Mouse (Mus musculus) heart, embryonic 16.5 days (tissue): ENCODE results near the gene Vps13d. TPM values are rescaled to one million over a fixed set of nuclear protein-coding genes. Genes with fewer than 3 reads are reported as not detected.

ENCODE experiments used
- ATAC-seq: fragments of 200-750 bp; cut with Nextera tagmentation; replicated peaks from 2 replicates; pipeline ENCODE4 v1.8.0; 2017; ENCODE audit warnings: moderate number of reproducible peaks; ENCODE audit not compliant: insufficient read depth, low FRiP score; ENCODE audit errors: extremely low read depth
- H3K27ac ChIP-seq: fragments of 300-500 bp; sonication (generic); 2 replicates; pipeline ENCODE4 v1.5.1; 2014; ENCODE audit warnings: mild to moderate bottlenecking, low read length, control low read depth, moderate library complexity
- H3K27me3 ChIP-seq: fragments of 300-500 bp; sonication (generic); 2 replicates; pipeline ENCODE4 v1.6.1; 2014; ENCODE audit warnings: low read length, mixed read lengths; ENCODE audit not compliant: control insufficient read depth, insufficient read depth
- H3K36me3 ChIP-seq: fragments of 300-500 bp; sonication (generic); 2 replicates; pipeline ENCODE4 v1.6.1; 2014; ENCODE audit not compliant: control insufficient read depth, insufficient read depth
- H3K4me1 ChIP-seq: fragments of 300-500 bp; sonication (generic); 2 replicates; pipeline ENCODE4 v1.6.1; 2014; ENCODE audit warnings: low read length, mixed read lengths; ENCODE audit not compliant: control insufficient read depth, insufficient read depth
- H3K4me2 ChIP-seq: fragments of 300-500 bp; sonication (generic); 2 replicates; pipeline ENCODE4 v1.6.1; 2014; ENCODE audit warnings: low read depth, mild to moderate bottlenecking, control low read depth, low read length
- H3K4me3 ChIP-seq: fragments of 300-500 bp; sonication (generic); 2 replicates; pipeline ENCODE4 v1.5.1; 2014; ENCODE audit warnings: mild to moderate bottlenecking, control low read depth, low read length
- H3K9ac ChIP-seq: fragments of 300-500 bp; sonication (generic); 2 replicates; pipeline ENCODE4 v1.6.1; 2014; ENCODE audit warnings: low read length, control low read depth
- H3K9me3 ChIP-seq: fragments of 300-500 bp; sonication (generic); replicated peaks from 2 replicates; pipeline ENCODE4 v1.6.1; 2016; ENCODE audit warnings: low read length; ENCODE audit not compliant: control insufficient read depth
- WGBS: fragments of 180-500 bp; shearing (Covaris S2); extraction: QIAGEN DNeasy Blood & Tissue Kit; methylation state at CpG from one replicate; pipeline ENCODE4 v1.1.7; 2014; 5-methylcytosine and 5-hydroxymethylcytosine counted together
- polyA plus RNA-seq: library from polyadenylated mRNA; unstranded; fragments of >200 nt; fragmentation: Nextera tagmentation; extraction: Ambion mirVana; gene quantifications from 2 replicates; pipeline ENCODE4 v1.2.1, GENCODE M21; 2015

Gene Vps13d
- polyA plus RNA-seq, 1 experiment from 2014 or later: 9.0 TPM

- peaks cover 26% of the 10 kb centered on the region for H3K36me3 ChIP-seq
- H3K27me3 ChIP-seq: no peaks in the 10 kb centered on the region
- H3K27ac ChIP-seq: no peak overlapping the region
- H3K4me1 ChIP-seq: peaks cover 28% of the 10 kb centered on the region
- H3K4me2 ChIP-seq: no peak overlapping the region
- WGBS: 95% methylated on average over 2 of the region's 2 CpGs
- no peak overlapping the region for H3K9ac ChIP-seq
- no peaks in the 10 kb centered on the region for H3K9me3 ChIP-seq
- H3K4me3 ChIP-seq: no peak overlapping the region
- no peak for ATAC-seq
These were observed 174.4 kb downstream of the Vps13d start for GRCm38 (mm10) chr4:145020383-145020782.

GRCm38 (mm10) chr4:145019121-145019714 lies 175.6 kb downstream of the Vps13d start:
- ATAC-seq: no peak; the same call in 1 of the 2 replicates
- Histone ChIP-seq H3K4me2 (no peak overlapping the region), H3K27me3 (no peaks in the 10 kb centered on the region), H3K36me3 (peaks cover 31% of the 10 kb centered on the region), H3K4me3 (no peak overlapping the region), H3K9me3 (no peaks in the 10 kb centered on the region), H3K9ac (no peak overlapping the region), H3K4me1 (peaks cover 20% of the 10 kb centered on the region), H3K27ac (no peak overlapping the region; the same call in 1 of the 2 replicates)
- 83% methylated on average over 3 of the region's 3 CpGs for WGBS

- no peaks in the 10 kb centered on the region for H3K9me3 ChIP-seq
- H3K9ac ChIP-seq: no peak overlapping the region
- H3K36me3 ChIP-seq: peaks cover 31% of the 10 kb centered on the region
- WGBS: 56% methylated on average over 2 of the region's 2 CpGs
- H3K4me2 ChIP-seq: no peak overlapping the region
- no peak overlapping the region for H3K4me3 ChIP-seq
- no peak; the same call in 1 of the 2 replicates for ATAC-seq
- H3K4me1 ChIP-seq: peaks cover 15% of the 10 kb centered on the region
- no peaks in the 10 kb centered on the region for H3K27me3 ChIP-seq
- peak overlapping the region; percentile 33; the same call in 1 of the 2 replicates for H3K27ac ChIP-seq
These were observed 177.1 kb downstream of the Vps13d start for GRCm38 (mm10) chr4:145017745-145018144.

- no peak overlapping the region for H3K9ac ChIP-seq
- WGBS: 73% methylated on average over 1 of the region's 1 CpGs
- no peak overlapping the region for H3K4me2 ChIP-seq
- H3K4me1 ChIP-seq: peaks cover 15% of the 10 kb centered on the region
- H3K36me3 ChIP-seq: peaks cover 31% of the 10 kb centered on the region
- H3K4me3 ChIP-seq: no peak overlapping the region
- no peaks in the 10 kb centered on the region for H3K9me3 ChIP-seq
- H3K27me3 ChIP-seq: no peaks in the 10 kb centered on the region
- ATAC-seq: no peak
- no peak overlapping the region for H3K27ac ChIP-seq
These were observed 178.1 kb downstream of the Vps13d start for GRCm38 (mm10) chr4:145016669-145017068.

- Histone ChIP-seq H3K4me1 (peaks cover 20% of the 10 kb centered on the region), H3K4me2 (no peak overlapping the region), H3K9ac (no peak overlapping the region), H3K27ac (no peak overlapping the region), H3K27me3 (no peaks in the 10 kb centered on the region), H3K36me3 (peaks cover 24% of the 10 kb centered on the region), H3K9me3 (no peaks in the 10 kb centered on the region), H3K4me3 (no peak overlapping the region)
- WGBS: 85% methylated on average over 4 of the region's 4 CpGs
- no peak for ATAC-seq
These were observed 180.2 kb downstream of the Vps13d start for GRCm38 (mm10) chr4:145014632-145014960.

- H3K4me1 ChIP-seq: peaks cover 24% of the 10 kb centered on the region
- H3K27me3 ChIP-seq: no peaks in the 10 kb centered on the region
- H3K9ac ChIP-seq: no peak overlapping the region
- H3K27ac ChIP-seq: peak overlapping the region; percentile 24; the same call in 1 of the 2 replicates
- H3K9me3 ChIP-seq: no peaks in the 10 kb centered on the region
- no peak overlapping the region for H3K4me3 ChIP-seq
- H3K4me2 ChIP-seq: no peak overlapping the region
- H3K36me3 ChIP-seq: peaks cover 21% of the 10 kb centered on the region
- ATAC-seq: no peak
- WGBS: 68% methylated on average over 7 of the region's 7 CpGs
These were observed 180.8 kb downstream of the Vps13d start for GRCm38 (mm10) chr4:145013760-145014631.

GRCm38 (mm10) chr4:145013187-145013586 lies 181.6 kb downstream of the Vps13d start:
- Histone ChIP-seq H3K9me3 (no peaks in the 10 kb centered on the region), H3K36me3 (peaks cover 21% of the 10 kb centered on the region), H3K4me2 (no peak overlapping the region), H3K4me3 (no peak overlapping the region), H3K9ac (no peak overlapping the region), H3K4me1 (peaks cover 24% of the 10 kb centered on the region), H3K27me3 (no peaks in the 10 kb centered on the region), H3K27ac (peak overlapping the region; percentile 53)
- WGBS: 69% methylated on average over 4 of the region's 4 CpGs
- 0 out of 2 replicates have a peak, but pooled peaks have one; percentile 31 for ATAC-seq

- Histone ChIP-seq H3K9ac (no peak overlapping the region), H3K4me3 (no peak overlapping the region), H3K9me3 (no peaks in the 10 kb centered on the region), H3K36me3 (peaks cover 13% of the 10 kb centered on the region), H3K4me1 (peaks cover 18% of the 10 kb centered on the region), H3K27me3 (no peaks in the 10 kb centered on the region), H3K27ac (no peak overlapping the region), H3K4me2 (no peak overlapping the region)
- WGBS: 80% methylated on average over 3 of the region's 3 CpGs
- no peak for ATAC-seq
These were observed 183.6 kb downstream of the Vps13d start for GRCm38 (mm10) chr4:145011156-145011555.

GRCm38 (mm10) chr4:145009934-145010333 lies 184.9 kb downstream of the Vps13d start:
- Histone ChIP-seq H3K4me1 (peaks cover 19% of the 10 kb centered on the region), H3K27me3 (no peaks in the 10 kb centered on the region), H3K27ac (no peak overlapping the region), H3K36me3 (peaks cover 2% of the 10 kb centered on the region; the same call in 1 of the 2 replicates), H3K9ac (no peak overlapping the region), H3K4me3 (no peak overlapping the region), H3K9me3 (no peaks in the 10 kb centered on the region), H3K4me2 (no peak overlapping the region)
- WGBS: 52% methylated on average over 7 of the region's 7 CpGs
- ATAC-seq: no peak
